Mouse (Mus musculus) gastrocnemius, postnatal 14 days (tissue): ENCODE results near the gene Ipp. TPM values are rescaled to one million over a fixed set of nuclear protein-coding genes. Genes with fewer than 3 reads are reported as not detected.

Experiments
- DNase-seq: peaks from one replicate; pipeline ENCODE4 v3.0.0; 2021; ENCODE audit warnings: mixed read lengths
- intact Hi-C: fragments of 180-260 bp; cut with DNase I; formaldehyde crosslinking; loops from one replicate; pipeline ENCODE4 v1.15.1; 2025; ENCODE audit warnings: low total_unique reads
- total RNA-seq, 2 experiments: library from RNA; stranded (reverse); gene quantifications; 2 replicates each; pipeline ENCODE4 v1.2.3; 2021

Ipp gene
- total RNA-seq, 2 experiments from 2014 or later: 12.0 to 14.1 TPM

GRCm38 (mm10) chr4:116556561-116557305 is 49.4 kb downstream of the Ipp start:
- intact Hi-C loops: no loop called here

GRCm38 (mm10) chr4:116557306-116558121 is 50.2 kb downstream of the Ipp start, which contains the start of gene Gpbp1l1:
Gene Gpbp1l1 (plus strand): TSS chr4:116557658.
- intact Hi-C loops: no loop called here

More at GRCm38 (mm10) chr4:116556561-116557305, 49.4 kb downstream of the Ipp start:
- DNase-seq: peak; percentile 93

GRCm38 (mm10) chr4:116558151-116558882 is 51.0 kb downstream of the Ipp start:
- no peak for DNase-seq
- intact Hi-C loops: no loop called here

More at GRCm38 (mm10) chr4:116557306-116558121, 50.2 kb downstream of the Ipp start, which contains the start of gene Gpbp1l1:
- peak; percentile 98 for DNase-seq

Other genes starting within 250 kb of the Ipp start
- gene Mast2, start 43.4 kb upstream of the Ipp start, total RNA-seq: 10 to 100 TPM; 52.1 to 70.5 TPM
- gene Tmem69, start 48.4 kb downstream of the Ipp start, total RNA-seq: 10 to 100 TPM; 16.7 to 17.5 TPM
- gene Gpbp1l1, start 50.1 kb downstream of the Ipp start, total RNA-seq: 10 to 100 TPM; 26.3 to 30.8 TPM
- 1 to 10 TPM; 1.5 to 1.8 TPM for gene Ccdc17, start 89.1 kb downstream of the Ipp start, total RNA-seq
- gene Nasp, start 120.4 kb downstream of the Ipp start, total RNA-seq: 10 to 100 TPM; 16.2 to 17.4 TPM
- 100 to 1,000 TPM; 226 to 247 TPM for gene Akr1a1, start 144.1 kb downstream of the Ipp start, total RNA-seq
- 100 to 1,000 TPM; 211 to 229 TPM for gene Prdx1, start 178.0 kb downstream of the Ipp start, total RNA-seq
- 10 to 100 TPM; 25.5 to 28.9 TPM for gene Mmachc, start 200.9 kb downstream of the Ipp start, total RNA-seq
- gene Ccdc163, start 201.0 kb downstream of the Ipp start, total RNA-seq: 1 to 10 TPM; 3.9 to 4.0 TPM
- 1 to 10 TPM; 1.8 to 2.5 TPM for gene Tesk2, start 213.4 kb downstream of the Ipp start, total RNA-seq